Mouse (Mus musculus) erythroblast, embryonic 14.5 days (primary cell): ENCODE measurements around the gene Fhad1.

Experiments
- GATA1 ChIP-seq: IDR thresholded peaks from 2 replicates; pipeline ENCODE4 v1.6.1; 2012; ENCODE audit warnings: low read length, inconsistent platforms, mixed read lengths
- TAL1 ChIP-seq: IDR thresholded peaks from 3 replicates; pipeline ENCODE4 v1.6.1; 2012; ENCODE audit warnings: low read length, inconsistent platforms, mixed read lengths

DNA sequence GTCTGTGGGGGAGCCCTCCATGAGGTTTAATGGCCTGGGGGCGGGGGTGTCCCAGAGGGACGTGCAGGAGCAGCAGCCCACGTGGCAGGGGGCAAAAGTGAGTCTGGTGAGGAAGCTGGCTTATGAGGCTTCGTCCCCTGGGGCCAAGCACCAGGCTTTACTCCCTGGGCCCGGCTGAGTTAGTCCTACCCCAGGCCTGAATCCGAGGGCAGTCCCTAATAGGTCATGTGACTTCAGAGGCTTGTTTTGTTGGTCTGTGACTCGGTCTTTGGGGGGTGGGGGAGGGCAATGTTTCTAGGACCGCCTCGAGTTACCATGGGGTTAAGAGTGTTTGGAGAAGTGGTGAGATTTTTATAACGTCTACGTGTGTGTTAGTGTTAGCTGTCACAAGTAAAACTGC, 57.1 kb downstream of the Fhad1 start:
- TF ChIP-seq TAL1 (no peak), GATA1 (no peak)
